Mouse (Mus musculus): Measurements from ENCODE around the gene Gm266. TPM values are rescaled to one million over a fixed set of nuclear protein-coding genes. Genes with fewer than 3 reads are reported as not detected.
"Not testable (repeated sequence)": the region's sequence is repeated elsewhere in the genome, so short reads cannot be mapped to it uniquely, and the experiment has no call there.

Gm266 gene
- 10 to 100 TPM in 1 of 2 experiments, 1 to 10 TPM in 1; 1.4 to 11.3 TPM for total RNA-seq (2021)
- long read RNA-seq, experiment 1, result 0 reads
- long read RNA-seq, experiment 2, transcript Gm266-201 (1 exons, 1,215 nt), result major isoform, 18 of 18 reads
- long read RNA-seq, experiment 2, partial matches to known transcripts, result 0 of 18 reads
- long read RNA-seq, experiment 2, other reads (novel, unspliced or antisense), result 0 of 18 reads

DNA sequence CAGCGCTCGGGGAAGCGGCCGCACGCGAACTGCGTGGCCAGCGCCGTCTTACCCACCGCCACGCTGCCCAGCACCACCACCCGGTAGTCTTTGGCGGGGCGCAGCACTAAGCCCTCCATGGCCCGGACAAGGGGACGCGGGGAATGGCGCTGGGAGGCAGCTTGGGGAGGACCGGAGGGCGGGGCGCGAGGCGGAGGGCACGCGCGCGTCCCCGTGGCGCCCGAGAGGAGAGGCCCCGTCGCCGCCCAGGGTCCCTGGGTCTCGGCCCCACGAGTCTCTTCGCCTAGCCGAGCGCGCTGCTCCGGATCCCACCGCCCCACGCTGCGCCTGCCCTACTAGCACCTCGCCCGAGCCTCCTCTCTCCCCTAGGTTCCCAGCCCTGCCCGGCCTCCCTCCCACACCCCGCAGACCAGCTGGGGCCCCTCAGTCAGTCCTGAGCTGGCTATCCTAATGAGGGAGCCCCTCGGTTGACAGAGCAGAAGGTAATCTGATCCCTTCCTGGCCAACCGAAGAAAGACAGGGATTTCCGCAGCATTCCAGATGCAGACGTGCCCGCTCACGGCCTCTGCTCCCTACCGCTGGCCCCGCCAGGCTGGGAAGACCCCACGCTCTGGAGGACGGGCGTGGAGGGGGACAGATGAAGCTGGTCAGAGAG, at the start of gene Gm266:
Gene Gm266, minus strand, starts transcription at position 172 of the 655 bp plus-strand sequence.
- DNase-seq (ENCODE audit: low spot score in 2 of 2), result no peak

DNA sequence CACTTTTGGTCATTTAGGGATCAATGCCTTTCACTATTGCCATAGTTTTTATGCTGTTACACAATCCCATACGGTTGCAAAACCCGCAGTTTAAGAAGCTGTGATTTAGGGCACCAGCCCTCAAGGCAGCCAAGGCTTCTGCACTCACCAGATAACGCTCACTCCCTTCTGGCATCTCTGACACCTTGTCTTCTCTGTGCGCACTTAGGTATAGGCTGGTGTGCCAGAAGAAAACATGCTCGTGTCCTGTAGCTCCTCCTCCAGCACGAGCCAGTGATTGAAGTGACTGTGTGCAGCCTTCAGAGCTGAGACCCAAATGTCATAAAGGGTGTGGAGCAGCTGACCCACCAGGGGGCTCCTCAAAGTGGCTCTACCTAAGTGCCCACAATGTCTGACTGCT, 49.7 kb upstream of the Gm266 start:
- DNase-seq (ENCODE audit: low spot score in 2 of 2), result no peak

DNA sequence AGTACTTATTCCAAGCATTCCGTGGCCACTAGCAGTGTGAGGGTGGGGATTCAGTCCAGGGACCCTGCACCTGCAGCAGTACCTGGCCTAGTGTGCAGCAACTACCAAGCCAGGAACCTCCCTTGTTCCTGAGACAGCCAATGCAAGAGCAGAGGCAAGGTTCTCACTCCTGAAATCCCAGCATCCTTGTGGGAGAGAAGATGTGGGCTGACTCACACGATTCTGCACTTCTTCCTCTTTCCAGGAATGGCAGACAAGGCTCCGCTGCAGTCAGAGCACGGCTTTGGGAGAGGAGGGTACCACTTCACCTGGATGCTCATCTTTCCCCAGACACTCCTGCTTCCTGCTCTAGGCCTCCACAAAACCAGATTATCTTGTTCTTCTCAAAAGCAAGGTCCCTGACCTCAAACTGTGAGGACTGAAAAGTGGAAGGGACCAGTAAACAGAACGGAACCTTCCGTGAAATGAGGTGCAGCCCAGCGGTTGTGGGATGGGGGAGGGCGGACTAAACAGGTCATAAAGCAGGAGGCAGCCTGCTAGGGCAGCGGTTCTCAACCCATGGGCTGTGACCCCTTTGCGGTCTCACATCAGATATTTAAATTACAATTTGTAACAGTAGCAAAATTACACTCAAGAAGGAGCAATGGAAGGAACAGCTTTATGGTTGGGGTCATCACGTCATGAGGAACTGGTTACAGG, 47.6 kb upstream of the Gm266 start:
- no peak for DNase-seq (ENCODE audit: low spot score in 2 of 2)

DNA sequence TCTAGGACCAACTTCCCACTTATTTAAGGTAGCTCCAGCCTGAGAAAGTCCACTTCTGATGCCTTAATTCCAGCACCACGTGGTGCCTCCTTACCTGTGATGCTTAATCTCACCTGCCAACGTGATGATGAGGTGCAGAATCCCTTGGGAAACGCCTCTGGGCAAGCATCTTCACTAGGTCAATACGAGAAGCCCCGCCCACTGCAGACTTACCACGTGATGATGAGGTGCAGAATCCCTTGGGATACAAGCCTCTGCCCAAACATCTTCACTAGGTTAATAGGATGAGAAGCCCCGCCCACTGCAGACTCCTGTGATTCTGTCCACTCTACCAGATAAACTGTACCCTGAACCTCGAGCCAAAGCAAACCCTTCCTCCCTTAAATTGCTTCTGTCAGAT, 43.6 kb upstream of the Gm266 start:
- DNase-seq (ENCODE audit: low spot score in 2 of 2), result no peak

DNA sequence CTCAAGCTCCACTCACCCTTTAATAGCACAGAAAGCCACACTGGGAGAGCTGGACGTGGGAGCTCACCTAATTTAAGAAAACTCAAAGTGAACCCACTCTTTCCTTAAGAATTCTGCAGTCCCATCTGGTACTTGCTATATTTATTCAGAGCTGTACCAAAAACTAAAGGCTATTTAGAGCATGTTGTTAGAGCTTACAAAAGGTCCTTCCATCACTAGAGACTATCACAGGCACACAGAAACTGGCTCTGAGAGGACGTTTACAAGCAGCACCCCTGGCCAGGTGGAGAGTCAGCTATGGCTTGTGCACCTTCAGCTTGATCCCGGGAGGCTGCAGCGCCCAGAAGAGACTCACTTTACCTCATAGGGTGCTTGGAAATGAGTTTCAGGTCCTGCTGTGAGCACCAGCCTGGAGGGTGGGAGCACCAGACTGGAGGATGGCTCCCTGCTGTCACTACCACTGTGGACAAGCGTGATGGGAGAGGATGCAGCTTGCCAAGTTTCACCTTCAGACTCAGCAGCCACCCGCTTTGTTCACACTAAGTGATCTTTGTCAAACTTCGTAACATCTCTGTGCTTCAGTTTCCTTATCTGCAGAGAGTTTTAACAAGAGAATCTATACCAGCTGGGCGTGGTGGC, 42.1 kb upstream of the Gm266 start:
- DNase-seq (ENCODE audit: low spot score in 2 of 2), result no peak

DNA sequence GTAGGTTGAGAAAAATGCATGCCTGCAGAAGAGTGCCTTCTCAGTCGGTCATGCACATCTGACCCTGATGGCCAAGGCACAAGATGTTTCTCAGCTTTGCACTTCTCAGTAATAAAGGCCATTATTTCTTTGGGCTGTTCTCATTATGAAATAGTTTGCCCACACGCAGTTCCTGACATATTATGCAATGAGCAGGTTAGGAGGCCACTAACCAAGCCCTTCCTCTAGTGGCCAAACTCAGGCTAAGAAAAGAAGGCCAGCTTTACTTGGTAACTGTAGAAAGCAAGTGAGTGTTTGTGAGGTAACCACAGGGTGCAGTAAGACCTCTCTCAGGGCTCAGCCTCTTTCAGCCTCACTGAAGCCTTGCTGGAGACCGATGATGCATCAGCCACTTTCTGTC, 39.3 kb upstream of the Gm266 start:
- no peak for DNase-seq (ENCODE audit: low spot score in 2 of 2)

DNA sequence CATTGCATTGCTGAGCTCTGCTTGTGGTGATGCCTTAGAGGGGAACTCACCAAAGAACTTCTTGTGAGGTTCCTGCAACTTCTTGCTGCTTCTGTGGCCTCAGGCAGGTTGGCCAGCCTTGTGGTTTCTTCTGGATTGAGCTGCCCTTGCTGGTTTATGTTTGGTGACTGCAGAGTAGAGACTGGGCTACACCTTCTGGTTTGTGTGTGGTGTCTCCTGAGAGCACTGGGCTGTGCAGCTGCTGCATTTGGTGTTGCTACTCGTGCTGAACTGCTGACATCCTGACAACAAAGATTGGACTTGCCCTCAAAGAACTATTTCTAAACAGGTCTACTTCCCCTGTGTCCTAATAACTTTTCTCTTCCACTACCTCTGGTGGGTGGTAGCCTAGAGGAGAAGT, 38.8 kb upstream of the Gm266 start:
- no peak for DNase-seq (ENCODE audit: low spot score in 2 of 2)

DNA sequence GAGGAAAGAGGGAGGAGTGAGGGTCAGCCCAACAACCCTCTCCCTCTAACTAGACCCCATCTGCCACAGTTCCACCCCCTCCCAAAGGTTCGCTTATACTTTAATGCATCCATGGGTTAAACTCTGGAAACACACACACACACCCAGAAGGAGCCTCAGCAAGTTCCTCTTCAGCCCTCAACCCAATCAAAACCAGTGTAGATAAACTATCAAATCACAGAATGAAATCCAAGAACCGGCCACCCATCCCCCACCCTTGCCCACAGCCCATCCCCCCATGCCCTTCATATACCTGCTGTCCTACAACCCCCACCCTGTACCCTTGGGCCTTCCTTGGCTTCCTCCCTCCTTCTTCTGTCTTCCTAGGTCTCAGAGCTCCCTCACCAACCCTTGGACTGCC, 35.4 kb upstream of the Gm266 start:
- no peak for DNase-seq (ENCODE audit: low spot score in 2 of 2)

DNA sequence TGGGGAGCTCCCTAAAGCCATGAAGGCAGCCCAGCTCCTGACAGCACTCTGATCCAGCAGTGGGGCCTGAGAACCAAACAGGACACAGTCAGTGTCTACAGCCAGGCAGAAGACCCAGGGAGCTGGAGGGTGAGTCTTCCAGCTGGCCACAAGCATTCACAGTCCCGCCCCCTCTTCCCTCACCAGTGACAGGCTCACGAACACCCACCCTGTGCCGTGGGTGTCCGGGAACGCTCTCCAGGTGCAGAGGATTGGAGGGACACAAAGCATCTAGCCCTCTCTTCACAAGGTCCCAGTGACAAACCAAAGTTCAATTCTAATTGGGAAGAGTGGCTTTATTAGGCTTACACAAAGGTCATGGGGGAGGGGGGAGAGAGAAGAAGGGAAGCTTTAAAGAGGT, 34.2 kb upstream of the Gm266 start:
- DNase-seq (ENCODE audit: low spot score in 2 of 2), result no peak

DNA sequence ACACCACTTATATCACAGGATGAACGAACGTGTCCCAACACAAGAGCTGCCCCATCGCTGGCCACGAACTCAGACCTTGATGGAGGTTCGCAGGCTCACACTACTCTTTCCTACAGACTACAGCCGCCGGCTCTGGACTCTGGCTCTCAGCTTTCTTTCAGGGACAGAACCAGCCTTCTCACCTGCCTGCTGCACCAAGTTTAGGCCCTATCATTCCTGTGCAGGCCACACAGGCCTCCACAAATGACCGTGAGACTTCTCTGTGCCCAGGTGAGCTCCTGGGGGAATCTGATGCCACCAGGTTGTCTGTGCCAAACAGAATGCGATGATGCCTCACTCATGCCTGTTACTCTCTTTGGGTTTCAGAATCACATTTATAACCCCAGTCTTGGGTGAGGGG, 32.8 kb upstream of the Gm266 start:
- DNase-seq (ENCODE audit: low spot score in 2 of 2), result no peak

DNA sequence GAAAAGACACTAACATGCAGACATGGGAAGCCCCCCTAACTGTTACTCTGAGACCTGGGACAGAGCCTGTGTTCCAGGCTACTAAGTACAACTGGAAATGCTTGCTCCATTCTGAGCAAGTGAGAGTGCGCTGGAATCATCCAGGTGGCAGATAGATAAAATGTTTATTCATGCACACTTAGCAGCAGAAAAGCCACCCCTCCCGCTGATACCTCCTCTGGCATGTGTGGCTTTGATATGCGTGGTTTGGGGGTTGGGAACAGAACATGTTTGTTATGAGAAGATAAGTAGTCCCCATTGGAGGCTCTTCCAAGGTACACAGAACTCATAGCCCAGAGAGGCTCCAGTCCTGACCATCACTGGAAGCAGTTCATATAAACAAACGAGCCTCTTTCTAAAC, 32.3 kb upstream of the Gm266 start:
- DNase-seq (ENCODE audit: low spot score in 2 of 2), result no peak

DNA sequence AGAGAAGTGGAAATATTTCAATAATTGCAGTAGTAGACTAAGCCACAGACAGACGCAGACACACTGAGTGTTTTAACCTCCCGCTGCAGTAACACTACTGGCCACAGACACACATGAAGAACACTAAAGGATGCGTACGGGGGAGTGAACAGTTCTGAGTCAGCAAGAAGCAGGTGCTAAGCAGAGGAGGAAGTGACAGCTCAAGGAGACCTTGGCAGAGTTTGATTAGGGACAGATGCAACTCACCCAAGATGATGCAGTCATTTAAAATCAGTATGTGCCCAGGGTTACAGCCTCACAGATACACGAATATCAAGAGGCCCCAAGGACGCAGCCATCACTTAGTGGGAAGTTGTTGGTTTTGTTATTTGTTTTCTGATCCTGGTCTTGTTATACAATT, 31.2 kb upstream of the Gm266 start:
- DNase-seq (ENCODE audit: low spot score in 2 of 2), result no peak

DNA sequence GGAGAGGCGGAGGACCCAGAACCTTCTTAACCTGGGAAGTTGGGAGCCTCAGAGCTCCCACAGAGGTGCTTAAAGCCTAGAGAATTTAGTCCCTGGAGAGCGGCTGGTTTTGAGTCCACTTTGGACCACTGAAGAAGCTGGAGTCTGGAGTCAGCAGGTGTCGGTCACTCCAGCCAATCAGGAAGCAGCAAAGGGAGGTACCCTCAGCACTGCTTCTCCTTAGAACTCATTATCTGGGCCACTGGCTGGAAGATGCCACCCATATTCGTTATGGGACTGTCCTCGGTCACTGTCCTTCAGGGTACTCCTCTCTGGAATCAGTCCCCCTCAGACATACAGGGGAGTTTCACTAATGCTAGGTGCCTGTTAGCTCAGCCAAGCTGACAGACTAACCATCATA, 30.3 kb upstream of the Gm266 start:
- no peak for DNase-seq (ENCODE audit: low spot score in 2 of 2)

DNA sequence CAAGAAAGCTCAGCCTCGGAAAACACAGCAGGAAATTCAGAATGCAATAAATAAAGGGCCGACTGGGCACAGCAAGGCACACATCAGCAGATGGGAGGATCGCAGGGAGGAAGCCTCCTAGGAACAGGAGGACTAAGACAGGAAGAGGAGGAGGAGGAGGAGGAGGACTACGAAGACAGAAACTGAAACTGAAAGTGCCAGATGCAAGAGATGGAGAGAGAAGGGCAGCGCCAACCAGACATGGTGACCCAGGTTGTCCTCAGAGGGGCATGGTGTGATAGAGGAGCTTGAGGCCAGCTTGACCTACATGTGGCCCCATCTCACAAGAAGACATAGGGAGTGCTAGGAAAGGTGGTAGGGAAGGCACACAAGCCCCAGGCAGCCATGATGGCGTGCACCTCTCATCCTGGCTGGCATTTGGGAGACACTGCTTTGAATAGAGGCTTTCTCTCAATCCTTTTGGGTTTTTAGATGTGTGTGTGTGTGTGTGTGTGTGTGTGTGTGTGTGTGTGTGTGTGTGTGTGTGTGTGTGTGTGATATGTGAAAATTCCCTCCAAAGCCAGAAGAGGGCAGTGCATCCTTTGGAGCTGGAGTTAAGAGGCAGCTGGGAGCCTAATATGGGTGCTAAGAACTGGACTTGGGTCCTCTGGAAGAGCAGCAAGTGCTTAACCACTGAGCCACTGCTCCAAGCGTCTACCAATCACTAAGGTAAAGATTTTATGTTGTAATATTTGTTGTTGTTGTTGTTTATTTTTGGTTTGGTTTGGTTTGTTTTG, 29.4 kb upstream of the Gm266 start:
- no peak for DNase-seq (ENCODE audit: low spot score in 2 of 2)

DNA sequence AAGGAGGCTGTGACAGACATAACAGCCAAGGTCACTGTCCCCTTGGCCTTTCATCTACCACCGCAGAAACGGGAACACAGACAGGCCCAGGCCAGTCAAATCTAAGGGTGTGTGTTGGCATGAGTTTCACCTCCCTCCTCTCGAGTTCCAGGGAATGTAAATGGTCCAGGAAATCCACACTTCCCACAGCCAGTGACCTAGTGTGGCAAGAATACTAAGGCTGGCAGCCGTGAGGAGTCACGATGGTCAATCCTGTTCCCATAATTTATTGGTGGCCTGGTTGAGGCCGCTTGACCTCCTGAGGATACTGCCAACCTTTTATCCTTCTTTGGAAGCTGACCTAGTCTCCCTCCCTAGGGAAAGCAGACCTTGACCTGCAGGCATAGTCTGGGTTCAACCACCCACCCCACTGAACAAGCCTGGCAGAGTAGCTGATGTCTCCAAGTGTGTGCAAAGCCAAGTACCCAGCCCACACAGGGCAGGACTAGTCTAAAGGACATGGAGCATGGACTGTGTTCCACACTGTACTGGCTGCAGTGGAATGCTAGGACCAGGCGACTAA, 28.7 kb upstream of the Gm266 start:
- peak in 1 of 2 experiments; percentile 22 for DNase-seq (ENCODE audit: low spot score in 2 of 2)

DNA sequence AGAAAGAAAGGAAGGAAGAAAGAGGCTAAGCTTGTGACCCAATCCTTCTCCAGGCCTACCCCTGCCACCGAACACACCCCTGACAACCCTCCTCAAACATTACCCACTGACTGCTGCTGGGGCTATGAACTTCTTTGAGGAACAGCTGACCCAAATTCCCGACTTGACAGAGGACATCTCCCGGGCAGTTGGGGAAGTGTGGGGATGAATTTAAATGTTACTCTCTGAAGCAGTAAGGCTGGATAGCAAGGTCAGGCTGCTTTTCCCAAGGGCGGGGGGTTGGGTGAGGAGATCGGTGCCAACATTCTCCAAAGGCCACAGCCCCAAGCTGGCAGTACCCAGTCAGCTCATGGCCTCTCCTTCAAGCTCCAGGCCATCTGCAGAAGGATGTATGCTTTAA, 28.1 kb upstream of the Gm266 start:
- DNase-seq (ENCODE audit: low spot score in 2 of 2), result peak in 1 of 2 experiments; percentile 33

DNA sequence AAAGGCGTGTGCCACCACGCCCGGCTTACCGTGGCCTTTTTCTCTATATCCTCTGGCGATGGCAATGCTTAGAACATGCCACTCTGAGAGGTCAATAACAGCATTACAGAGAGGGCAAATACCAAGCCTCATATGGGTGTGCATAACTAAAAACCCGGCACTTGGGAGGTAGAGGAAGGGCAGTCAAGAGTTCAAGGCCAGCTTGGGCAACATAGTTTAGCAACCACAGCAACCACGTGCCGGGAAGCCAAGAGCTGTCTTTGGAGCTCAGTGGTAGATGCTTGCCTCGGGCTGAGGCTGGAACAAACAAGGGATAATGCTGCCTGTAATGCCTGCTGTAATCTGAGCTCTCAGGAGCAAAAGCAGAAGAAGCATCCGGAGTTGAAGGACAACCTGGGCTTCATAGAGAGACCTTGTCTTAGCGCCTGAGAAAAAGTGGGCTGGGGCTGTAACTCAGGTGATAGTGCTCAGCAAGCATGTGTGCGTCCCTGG, 27.0 kb upstream of the Gm266 start:
- DNase-seq (ENCODE audit: low spot score in 2 of 2), result no peak

DNA sequence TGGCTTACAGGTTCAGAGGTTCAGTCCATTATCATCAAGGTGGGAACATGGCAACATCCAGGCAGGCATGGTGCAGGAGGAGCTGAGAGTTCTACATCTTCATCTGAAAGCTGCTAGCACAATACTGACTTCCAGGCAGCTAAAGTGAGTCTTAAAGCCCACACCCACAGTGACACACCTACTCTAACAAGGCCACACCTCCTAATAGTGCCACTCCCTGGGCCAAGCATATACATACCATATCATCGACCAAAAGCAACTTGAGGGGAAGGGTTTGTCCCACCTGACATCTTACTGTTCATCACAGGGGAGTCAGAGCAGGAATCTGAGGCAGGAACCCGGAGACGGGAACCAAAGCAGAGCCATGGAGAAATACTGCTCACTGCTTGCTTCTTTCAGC, 22.8 kb upstream of the Gm266 start:
- DNase-seq (ENCODE audit: low spot score in 2 of 2), result not testable (repeated sequence)

DNA sequence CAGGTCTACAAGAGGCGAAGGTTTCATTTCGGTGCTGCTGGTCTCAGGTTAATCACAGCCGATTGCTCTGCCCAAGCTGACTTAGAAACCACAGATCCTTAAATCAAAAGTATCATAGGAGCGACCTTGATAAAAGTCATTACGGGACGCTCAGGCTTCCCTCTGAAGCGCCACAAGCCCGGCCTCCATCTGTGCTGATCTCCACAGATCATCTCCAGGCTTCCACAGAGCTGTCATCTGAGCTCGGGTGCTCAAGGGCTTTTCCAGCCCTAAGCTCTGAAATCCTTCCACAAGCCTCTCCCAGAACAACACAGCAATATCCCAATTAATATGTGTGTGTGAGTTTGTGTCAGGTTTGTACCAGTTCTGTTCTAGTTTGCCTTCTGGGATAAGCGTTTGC, 22.3 kb upstream of the Gm266 start:
- DNase-seq (ENCODE audit: low spot score in 2 of 2), result no peak

DNA sequence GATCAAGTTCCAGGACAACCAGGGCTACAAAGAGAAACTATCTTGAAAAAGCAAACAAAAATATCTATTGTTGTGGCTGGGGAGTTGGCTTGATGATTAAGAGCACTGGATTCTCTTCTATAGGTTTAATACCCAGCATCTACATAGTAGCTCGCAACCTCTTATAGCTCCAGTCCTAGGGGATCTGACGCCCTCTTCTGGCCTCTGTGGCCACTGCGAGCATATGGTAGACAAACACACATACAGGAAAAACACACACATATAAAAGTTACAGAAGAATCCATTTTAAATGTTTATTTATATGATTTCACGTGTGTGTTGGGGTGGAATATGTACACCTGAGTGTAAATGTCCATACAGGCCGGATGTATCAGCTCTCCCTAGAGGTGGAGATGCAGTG, 21.4 kb upstream of the Gm266 start:
- DNase-seq (ENCODE audit: low spot score in 2 of 2), result no peak

DNA sequence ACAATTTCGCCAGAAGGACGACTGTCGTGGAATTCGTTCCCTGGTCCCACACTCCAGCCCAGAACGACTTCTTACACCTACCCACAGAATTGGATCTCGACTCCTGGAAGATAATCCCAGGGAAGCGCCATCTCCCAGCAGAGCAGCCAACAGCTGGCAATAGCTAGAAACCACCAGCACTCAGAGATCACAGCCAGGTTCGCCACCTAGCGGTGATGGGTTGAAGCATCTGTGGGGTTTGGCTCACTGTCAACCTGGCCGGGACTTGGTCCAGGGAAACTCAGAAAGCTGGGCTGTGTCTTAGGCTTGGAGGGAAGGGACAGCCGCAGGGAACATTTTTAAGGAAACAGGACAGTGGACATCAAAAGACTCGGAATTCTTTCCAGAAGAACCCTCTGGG, 19.3 kb upstream of the Gm266 start:
- peak; percentile 85 to 87 for DNase-seq (ENCODE audit: low spot score in 2 of 2)
